Mouse (Mus musculus) adipocyte (in vitro differentiated cells): ENCODE measurements around the gene Acsm5.

Source experiments
- DNase-seq: peaks from one replicate; pipeline ENCODE4 v3.0.0-alpha.2; 2016; ENCODE audit warnings: low spot score

The Acsm5 gene

DNA sequence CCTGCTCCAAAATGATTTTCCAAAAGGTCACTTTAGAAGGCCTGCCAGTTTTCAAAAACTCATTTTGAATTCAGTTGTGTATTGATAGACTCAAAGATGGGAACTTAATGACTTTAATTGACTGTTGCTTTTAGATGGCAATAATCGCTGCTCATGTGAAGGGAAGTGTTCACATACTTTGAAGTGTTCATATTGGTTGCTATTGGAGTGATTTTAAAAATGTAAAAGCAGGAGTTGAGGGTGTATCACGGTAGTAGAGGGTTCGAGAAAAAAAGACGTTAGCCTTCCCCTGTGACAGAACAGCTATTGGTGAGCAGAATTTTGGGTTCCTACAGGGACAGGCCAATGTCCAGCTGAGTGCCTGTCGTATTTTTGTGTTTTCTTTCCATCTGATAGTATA is at the start of gene Acsm5:
TSS of gene Acsm5 (plus strand) at position 301 of the 400 bp plus-strand sequence.
- DNase-seq: no peak

DNA sequence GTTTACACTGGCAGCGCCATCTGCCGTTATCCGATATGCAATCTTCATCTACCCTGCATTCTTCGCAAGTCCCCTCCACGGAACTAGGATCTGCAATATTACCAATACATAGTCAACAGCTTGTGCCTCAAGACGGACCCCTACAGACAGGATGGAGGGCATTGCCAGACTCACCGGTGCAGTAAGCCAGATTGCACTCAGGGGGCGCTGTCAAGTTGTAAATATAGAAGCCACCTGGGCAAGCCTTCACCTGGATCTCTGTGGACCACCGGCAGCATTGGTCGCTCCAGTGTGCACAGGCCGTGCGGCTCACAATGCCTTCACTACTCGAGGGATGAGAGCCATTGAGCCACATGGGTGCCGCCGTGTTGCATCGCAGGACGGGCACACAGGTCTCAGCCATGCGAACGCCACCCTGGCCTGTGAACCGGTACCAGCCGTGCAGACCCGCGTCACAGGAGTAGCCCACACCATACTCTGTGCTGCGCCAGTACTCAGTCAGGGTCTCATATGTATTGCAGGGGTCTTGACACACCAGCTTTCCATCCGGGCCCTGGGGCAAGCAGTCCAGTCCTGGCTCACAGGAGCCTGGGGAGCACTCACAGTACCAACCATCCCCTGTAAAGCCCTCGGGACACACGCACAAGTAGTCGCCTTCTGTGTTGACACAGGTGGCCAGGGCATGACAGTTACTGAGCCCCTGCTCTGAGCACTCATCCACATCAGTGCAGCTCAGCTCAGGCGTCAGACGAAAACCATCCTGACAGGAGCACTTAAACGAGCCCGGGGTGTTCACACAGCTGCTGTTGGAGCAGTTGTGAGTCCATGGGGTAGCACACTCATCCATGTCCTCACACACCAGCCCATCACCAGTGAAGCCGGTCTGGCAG is 42.5 kb upstream of the Acsm5 start:
- DNase-seq: no peak

DNA sequence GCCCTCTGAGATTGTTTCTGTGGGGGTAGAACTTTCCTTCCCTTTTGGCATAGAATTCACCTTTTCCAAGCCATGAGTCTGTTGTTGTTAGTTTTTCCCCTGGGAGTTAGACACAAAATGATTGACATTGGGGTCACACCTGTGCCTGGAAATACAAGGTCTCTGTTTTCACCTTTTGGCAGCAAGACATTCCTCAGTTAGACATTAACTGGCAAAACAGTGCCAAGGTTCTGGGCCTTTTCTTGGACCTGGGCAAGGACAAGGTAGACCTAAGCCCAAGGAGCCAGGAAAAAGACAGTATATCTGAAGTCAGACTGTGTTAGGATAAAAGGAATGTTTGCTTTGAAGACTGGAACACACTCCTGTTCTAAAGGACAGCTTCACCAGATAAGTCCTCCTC is 40.0 kb upstream of the Acsm5 start, which contains the start of gene Umod:
TSS of gene Umod (minus strand) at position 27 of the 400 bp plus-strand sequence.
- no peak for DNase-seq

- DNase-seq: no peak
These were observed 35.1 kb upstream of the Acsm5 start for GRCm38 (mm10) chr7:119484154-119484553.

GRCm38 (mm10) chr7:119486683-119487082 is 32.6 kb upstream of the Acsm5 start:
- DNase-seq: no peak

GRCm38 (mm10) chr7:119490041-119490780 is 29.1 kb upstream of the Acsm5 start:
- DNase-seq: no peak

DNA sequence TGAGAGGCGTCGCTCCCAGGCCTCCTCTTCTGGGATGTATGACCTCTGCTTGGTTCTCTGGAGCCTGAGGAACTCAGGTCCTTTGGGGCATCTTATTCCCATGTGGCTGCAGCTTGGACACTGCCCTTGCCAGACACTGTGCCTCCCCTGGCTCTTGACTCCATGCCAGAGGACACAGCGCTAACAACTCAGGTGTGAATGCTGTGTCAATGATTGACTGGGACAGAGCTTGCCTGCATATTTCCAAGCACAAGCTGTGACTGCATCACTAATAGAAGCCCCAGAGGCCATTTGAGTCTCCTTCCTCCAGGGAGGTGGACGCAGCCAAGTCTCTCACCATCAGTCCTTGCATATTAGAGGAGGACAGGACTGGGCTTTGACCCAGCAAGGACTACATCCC is 8.1 kb upstream of the Acsm5 start:
- DNase-seq: no peak

- peak; percentile 36 for DNase-seq
These were observed 6.2 kb upstream of the Acsm5 start for GRCm38 (mm10) chr7:119513056-119513455.

GRCm38 (mm10) chr7:119515492-119516271 is 3.6 kb upstream of the Acsm5 start:
- peak; percentile 53 for DNase-seq

DNA sequence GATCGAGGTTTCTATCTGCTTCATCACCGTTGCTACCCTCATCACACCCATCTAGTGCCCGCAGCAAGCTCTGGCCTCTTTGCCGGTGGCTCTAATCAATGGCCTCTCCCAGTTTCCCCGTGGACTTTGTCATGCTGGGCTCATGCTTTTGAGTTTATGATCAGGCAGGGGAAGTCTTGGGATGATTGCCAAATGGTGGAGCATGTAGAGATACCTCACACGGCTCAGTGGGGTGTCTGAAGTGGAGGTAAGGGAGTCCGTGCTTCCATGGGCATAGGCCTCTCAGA is 3.0 kb upstream of the Acsm5 start:
- DNase-seq: no peak

DNA sequence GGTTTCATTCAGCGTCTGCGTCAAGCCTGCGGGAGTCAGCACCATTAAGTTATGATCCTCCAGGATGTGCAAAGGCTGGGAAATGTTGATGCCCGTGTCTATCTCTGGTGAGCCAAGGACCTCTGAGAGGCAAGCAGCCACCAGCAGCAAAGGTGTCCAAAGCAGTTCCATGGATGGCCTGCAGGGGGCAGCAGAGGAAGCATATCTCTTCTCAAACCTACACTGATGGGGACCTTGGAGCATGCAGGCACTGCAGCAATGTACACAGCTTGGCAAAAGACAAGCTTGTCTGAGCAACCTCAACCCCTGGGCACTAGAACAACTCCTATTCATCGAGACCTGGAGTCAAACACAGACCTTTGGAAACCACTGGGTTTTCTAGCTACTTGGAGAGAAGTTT is 391 bp downstream of the Acsm5 start:
- DNase-seq: peak; percentile 71

DNA sequence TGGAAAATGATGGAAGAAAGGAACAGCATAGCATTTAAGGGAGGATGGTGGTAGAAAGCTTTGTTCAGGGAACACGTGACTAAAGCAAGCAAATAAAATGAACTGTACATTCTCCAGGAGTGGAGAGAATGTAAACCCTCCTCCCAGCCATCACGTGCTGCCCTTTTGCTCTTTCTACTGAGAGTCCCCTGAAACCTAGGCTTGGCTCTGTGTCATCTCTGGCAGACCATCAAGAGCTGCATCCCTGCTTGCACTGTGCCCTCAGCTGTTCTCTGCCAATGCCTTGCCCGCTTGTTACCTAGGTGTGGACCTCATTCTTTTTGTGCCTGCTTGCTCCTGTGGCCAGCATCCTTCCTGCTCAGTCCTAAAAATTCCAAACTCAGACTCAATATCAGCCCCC is 2.6 kb downstream of the Acsm5 start:
- DNase-seq: no peak

- peak; percentile 46 for DNase-seq
These were observed 3.1 kb downstream of the Acsm5 start for GRCm38 (mm10) chr7:119522385-119522784.

GRCm38 (mm10) chr7:119523389-119523788 is 4.1 kb downstream of the Acsm5 start, which contains the start of gene Pdilt:
TSS of gene Pdilt (minus strand) at chr7:119523489.
- DNase-seq: no peak

DNA sequence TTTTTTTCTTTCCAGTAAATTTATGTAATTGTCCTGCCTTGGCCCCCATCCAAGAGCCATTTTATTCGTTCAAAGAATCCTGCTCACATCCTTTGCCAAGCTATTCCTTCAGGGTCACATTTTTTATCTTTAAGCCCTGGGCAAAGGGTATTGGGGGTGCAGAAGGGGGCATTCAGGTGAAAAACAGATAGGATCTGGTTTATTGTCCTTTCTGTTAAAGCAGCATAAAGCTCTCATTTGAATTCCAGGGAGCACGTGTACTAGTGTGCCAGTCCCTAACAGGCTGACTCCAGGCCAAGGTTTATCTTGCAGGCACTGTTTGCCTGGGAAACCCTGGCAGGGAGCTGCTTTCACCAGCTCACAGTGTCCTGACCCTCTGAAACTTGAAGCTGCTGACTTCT is 6.6 kb downstream of the Acsm5 start:
- DNase-seq: peak; percentile 85

- DNase-seq: peak; percentile 21
These were observed 7.2 kb downstream of the Acsm5 start for GRCm38 (mm10) chr7:119526486-119526885.

GRCm38 (mm10) chr7:119527135-119527534 is 7.9 kb downstream of the Acsm5 start:
- DNase-seq: no peak

- DNase-seq: peak; percentile 13
These were observed 8.3 kb downstream of the Acsm5 start for GRCm38 (mm10) chr7:119527548-119527947.

GRCm38 (mm10) chr7:119528617-119529016 is 9.4 kb downstream of the Acsm5 start:
- no peak for DNase-seq

DNA sequence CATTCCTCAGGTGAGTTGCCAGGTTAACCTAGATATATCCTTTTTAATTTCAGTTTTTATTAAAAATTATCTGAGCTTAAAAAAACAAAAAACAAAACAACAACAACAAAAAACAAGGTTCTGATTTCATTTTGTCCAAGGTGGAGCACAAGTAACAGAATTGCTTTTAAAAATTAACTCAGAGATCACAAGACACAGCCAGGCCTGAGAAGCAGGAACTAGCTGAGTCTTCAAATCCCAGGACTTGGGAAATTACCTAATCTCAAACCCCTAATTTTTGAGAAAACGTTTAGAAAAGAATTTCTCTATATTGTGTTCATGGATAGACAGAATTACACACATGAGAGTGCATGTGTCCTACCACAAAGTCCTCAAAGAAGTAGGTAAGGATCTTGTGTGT is 13.7 kb downstream of the Acsm5 start:
- no peak for DNase-seq

DNA sequence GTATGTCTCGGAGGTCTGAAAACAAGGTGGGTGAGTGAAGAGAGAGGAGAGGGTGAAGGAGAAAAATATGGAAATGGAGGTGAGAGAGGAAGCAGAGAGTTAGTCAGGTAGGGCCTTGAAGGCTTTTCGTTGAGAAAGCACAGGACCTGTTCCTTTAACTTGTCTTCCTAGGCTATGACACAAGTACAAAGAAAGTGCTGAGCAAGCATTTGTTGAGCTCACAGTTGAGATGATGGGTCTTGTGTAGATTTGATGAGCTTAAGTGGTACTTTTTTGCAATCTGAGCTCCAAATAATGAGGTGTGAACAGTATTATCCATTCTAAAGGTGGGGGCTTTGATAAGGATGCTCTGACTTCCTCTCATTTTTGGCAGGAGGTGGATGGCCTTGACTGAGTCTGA is 15.1 kb downstream of the Acsm5 start:
- no peak for DNase-seq

DNA sequence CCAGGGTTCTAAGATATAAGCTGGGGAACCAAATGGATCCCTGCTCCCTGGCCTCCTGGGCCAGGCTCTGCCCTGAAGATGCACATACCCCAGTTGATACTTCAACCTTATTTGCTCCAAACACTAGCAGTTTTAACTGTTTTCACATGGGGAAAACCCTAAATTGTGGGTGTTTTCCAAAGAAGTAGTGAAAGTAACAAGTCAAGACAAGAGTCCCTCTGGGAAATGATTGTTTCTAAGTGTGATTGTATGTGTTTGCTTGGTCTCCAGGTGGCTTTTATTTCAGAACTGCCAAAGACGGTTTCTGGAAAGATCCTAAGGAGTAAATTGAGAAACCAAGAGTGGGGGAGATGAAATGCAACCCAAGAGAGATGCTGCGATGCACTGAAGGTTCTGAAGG is 23.2 kb downstream of the Acsm5 start:
- no peak for DNase-seq

GRCm38 (mm10) chr7:119545572-119545971 is 26.3 kb downstream of the Acsm5 start:
- DNase-seq: no peak
